Mouse (Mus musculus) cerebellum, postnatal 4 days (tissue): ENCODE measurements at regions not wholly inside any gene's neighbourhood (a gene's known extent, or its start where the extent isn't known, plus 50 kb on each side); places are given as distances from the start of the nearest gene placed in this dataset.

ENCODE experiments used
- DNase-seq, 2 experiments: peaks; one replicate each; pipeline ENCODE4 v3.0.0; 2022; ENCODE audit warnings: low spot score in 2 of 2, mixed read lengths in 1 of 2

- DNase-seq, result no peak
Measured at GRCm38 (mm10) chr2:38420498-38420897, 81.4 kb downstream of the Lhx2 start.

- no peak for DNase-seq
Measured at GRCm38 (mm10) chr2:38422406-38422805, 83.3 kb downstream of the Lhx2 start.

- peak in 1 of 2 experiments; percentile 67 for DNase-seq
Measured at GRCm38 (mm10) chr2:38423886-38424277, 84.8 kb downstream of the Lhx2 start.

DNA sequence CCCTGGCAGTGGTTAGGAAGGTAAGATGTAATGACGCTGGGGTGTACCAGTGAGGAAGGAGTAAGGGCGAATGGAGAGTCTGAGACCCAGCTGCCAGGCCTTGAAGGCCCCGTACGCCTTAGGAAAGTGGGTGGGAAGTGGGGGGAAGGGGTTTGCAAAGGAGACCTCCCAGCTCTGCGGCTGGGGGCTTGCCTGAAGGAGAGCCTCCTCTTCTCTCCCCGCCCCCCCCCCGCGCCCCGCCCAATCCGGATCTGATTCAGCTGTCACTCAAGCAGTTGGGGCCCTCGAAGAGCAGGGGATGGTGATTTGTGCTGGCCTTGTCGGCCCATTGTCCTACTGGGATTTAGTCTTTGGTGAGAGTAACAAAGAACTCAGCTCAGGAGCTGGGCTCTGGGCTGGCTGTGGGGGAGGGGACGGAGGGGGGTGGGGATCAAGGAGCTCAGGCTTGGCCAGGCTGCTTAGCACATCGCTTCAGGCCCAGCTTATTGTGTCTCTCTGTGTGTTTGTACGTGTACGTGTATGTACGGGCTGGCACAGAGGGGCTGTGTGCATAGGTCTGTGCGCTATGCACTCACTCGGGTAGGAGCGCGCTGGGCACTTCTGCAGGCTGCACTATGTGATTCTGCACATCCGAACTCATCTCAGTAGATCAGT, 85.3 kb downstream of the Lhx2 start:
- peak in 1 of 2 experiments; percentile 29 for DNase-seq

- no peak for DNase-seq
Measured at GRCm38 (mm10) chr2:38424976-38425375, 85.9 kb downstream of the Lhx2 start.

DNA sequence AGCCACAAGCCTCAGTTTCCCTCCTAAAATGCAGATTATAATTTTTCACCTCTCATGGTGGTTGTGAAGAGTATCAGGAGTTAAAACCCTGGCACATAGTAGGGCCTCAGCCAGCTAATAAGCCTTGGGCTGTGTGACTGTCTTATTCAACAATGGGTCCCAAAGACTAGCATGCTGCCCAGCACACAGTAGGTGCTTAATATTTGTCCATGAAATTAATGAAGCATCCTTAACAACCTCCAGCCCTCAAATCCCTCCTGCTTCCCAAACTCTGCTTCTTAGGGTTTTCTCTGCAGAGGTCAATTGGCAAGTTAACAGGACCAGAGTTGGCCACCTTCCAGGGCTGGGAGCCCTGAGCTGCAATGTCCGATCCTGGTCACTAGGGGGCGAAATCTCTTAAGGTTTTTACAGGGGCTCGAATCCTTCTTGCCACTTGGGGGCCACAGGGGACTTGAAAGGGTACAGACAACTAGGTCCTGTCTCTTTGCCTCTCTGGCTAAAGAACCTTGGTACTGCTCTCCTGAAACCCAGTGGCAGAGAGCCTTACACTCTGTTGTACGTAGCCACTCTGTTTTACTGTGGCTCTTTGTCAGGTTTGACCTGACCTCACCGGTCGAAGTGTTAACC, 81.6 kb upstream of the Nek6 start:
- peak; percentile 62 to 80 for DNase-seq

- DNase-seq, result no peak
Measured at GRCm38 (mm10) chr2:38431546-38431945, 79.9 kb upstream of the Nek6 start.

DNA sequence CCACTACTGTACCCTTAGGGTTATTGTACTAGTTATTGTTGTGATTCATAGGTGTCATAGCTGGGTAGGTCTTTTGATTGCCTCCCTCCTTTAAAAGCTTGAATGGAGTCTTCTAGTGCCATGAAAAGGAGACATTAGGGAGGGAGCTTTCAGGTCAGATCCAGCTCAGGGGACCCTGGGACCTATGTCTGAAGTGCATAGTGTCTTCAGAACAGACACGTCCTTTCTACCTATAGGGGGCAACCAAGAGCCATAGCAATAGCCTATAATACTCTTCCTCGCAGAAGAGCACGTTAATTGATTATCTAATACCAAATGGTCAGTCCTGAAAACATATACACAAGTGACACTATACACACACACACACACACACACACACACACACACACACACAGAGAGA, 77.7 kb upstream of the Nek6 start:
- DNase-seq, result no peak

DNA sequence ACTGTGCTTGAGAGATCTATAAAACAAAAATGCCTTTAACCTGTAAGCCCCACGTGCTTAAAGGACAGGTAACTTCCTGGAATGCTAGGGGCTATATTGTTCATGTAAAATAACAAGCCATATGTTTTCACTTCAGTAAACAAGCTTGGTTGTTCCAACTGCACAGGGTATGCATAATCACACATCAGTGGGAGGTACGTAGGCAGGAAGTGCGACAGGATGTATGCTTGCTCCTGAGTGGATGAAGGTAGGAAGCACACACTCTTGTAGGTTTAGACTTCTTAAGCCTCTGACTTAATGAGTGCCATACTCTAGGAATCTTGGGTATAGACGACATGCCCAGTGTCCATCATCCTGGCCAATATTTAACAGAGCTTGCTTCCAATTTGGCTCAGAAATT, 74.7 kb upstream of the Nek6 start:
- no peak for DNase-seq

DNA sequence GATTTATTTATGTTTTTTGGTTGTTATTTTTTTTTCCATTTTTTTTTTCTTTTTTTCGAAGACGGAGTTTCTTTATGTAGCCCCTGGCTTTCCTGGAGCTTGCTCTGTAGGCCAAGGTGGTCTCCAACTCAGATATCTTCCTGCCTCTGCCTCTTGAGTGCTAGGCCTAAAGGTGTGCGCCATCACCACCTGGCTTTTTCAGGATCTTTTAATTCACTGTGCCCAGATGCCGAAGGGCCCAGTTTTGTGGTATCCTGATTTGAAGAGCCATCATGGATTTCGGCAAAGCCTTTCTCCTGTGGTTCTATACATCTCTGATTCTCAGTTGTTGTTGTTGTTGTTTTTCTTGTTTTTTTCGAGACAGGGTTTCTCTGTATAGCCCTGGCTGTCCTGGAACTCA, 72.3 kb upstream of the Nek6 start:
- DNase-seq, result no peak

- DNase-seq, result no peak
Measured at GRCm38 (mm10) chr2:38439973-38440372, 71.5 kb upstream of the Nek6 start.

GRCm38 (mm10) chr2:38449092-38449491, 62.4 kb upstream of the Nek6 start:
- no peak for DNase-seq

DNA sequence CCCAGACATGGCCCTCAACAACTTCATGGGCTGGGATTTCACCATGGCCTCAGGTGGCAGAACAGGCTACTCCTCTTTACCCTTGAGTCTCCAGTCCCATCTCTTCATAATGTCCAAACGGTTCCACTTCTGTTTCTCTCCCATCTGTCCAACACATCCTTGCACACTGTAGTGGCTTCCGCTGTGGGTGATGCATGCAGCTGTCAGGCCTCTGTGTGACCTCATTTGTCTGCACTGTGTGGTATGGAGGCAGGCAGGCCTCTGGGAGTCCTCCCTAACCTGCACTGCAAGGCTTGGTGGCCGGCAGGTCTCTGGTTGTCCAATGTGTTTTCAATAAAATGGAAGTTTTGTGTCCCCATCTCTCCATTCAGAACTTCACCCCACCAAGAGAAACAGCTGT, 54.9 kb upstream of the Nek6 start:
- DNase-seq, result no peak

DNA sequence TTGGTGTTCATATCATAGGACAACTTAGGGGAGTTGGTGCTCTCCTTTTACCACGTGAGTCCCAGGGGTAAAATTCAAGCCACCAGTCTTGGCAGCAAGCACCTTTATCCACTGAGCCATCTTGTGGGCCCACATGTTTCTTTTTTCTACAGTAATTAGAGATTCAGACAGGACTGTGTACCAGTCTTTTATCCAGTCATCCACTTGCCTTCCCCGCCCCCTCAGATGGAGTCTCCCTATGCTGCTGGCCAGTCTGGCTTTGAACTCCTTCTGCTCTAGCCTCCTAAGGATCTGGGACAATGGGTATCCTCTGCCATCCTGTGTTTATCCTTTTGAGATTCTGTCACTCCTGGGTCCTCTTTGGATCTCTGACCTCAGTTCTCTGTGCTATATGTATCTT, 51.1 kb upstream of the Nek6 start:
- peak in 1 of 2 experiments; percentile 11 for DNase-seq

GRCm38 (mm10) chr2:38460825-38461540, 50.5 kb upstream of the Nek6 start:
- peak; percentile 63 to 85 for DNase-seq
